7 mouse cellular contexts compared by ENCODE assay signal in genomic region chr1:42697321-42697755, GRCm38 (mm10). TPM values are rescaled to one million over a fixed set of nuclear protein-coding genes. Genes with fewer than 3 reads are reported as not detected.
DNase-seq lines count a peak whose midpoint lies in the region; ATAC-seq and TF ChIP-seq lines count a peak whose summit lies in the region.

No protein-coding gene starts in this region.

- under 1% methylated on average over 43 of the region's 58 CpGs for WGBS in forebrain, embryonic 11.5 days
- WGBS in limb, embryonic 10.5 days = under 1% methylated on average over 39 of the region's 58 CpGs
- 0% methylated on average over 22 of the region's 58 CpGs for WGBS in neural tube, embryonic 14.5 days

- H3K27ac ChIP-seq in layer of hippocampus, adult 2 months = peak overlapping the region; percentile 94
- H3K27ac ChIP-seq in forebrain, embryonic 11.5 days (ENCODE audit: low read depth, low read length) = peak overlapping the region; percentile 99
- peak overlapping the region; percentile 31 for H3K27ac ChIP-seq in limb, embryonic 10.5 days
- peak overlapping the region; percentile 93 for H3K27ac ChIP-seq in neural tube, embryonic 14.5 days (ENCODE audit: low read depth, low read length)

- no peak for ATAC-seq in forebrain, embryonic 11.5 days (replicated peaks; ENCODE audit: low FRiP score)
- no peak for ATAC-seq in neural tube, embryonic 14.5 days (ENCODE audit: low read depth)
- no peak for ATAC-seq in activated CD4-positive, CD25-positive, alpha-beta regulatory T cell, adult 4 months

- peak overlapping the region; percentile 99 for H3K9ac ChIP-seq in forebrain, embryonic 11.5 days (ENCODE audit: low read length)
- H3K9ac ChIP-seq in neural tube, embryonic 14.5 days (replicated peaks; ENCODE audit: low read depth, low read length) = peak overlapping the region; percentile 93

- H3K36me3 ChIP-seq in forebrain, embryonic 11.5 days (ENCODE audit: control insufficient read depth, insufficient read depth, low read length) = peaks cover 2% of the 10 kb centered on the region; the same call in 1 of the 2 replicates
- H3K36me3 ChIP-seq in limb, embryonic 10.5 days = no peaks in the 10 kb centered on the region
- no peaks in the 10 kb centered on the region; the same call in 1 of the 2 replicates for H3K36me3 ChIP-seq in neural tube, embryonic 14.5 days (ENCODE audit: control insufficient read depth, insufficient read depth, low read length)

- H3K27me3 ChIP-seq in forebrain, embryonic 11.5 days (ENCODE audit: control insufficient read depth, insufficient read depth, low read length) = no peaks in the 10 kb centered on the region; the same call in 1 of the 2 replicates
- peaks cover 100% of the 10 kb centered on the region for H3K27me3 ChIP-seq in limb, embryonic 10.5 days (ENCODE audit: low read depth, poor library complexity, severe bottlenecking)
- H3K27me3 ChIP-seq in neural tube, embryonic 14.5 days (ENCODE audit: control insufficient read depth, insufficient read depth, low read length) = peaks cover 4% of the 10 kb centered on the region; the same call in 1 of the 2 replicates

- no peak for DNase-seq in layer of hippocampus, adult 2 months (ENCODE audit: low spot score in 2 of 2)
- no peak for DNase-seq in layer of hippocampus, postnatal 25 days (ENCODE audit: extremely low spot score in 1 of 2, low spot score in 1 of 2)
- DNase-seq in forebrain, embryonic 11.5 days (ENCODE audit: low spot score) = peak; percentile 84
- peak; percentile 53 for DNase-seq in limb, embryonic 10.5 days (ENCODE audit: low spot score)
- DNase-seq in right cerebral cortex, postnatal 25 days = no peak

- H3K4me1 ChIP-seq in forebrain, embryonic 11.5 days (replicated peaks; ENCODE audit: control insufficient read depth, insufficient read depth, low read length) = no peaks in the 10 kb centered on the region; the same call in 1 of the 2 replicates
- H3K4me1 ChIP-seq in limb, embryonic 10.5 days = peaks cover 50% of the 10 kb centered on the region
- peaks cover 5% of the 10 kb centered on the region; the same call in 1 of the 2 replicates for H3K4me1 ChIP-seq in neural tube, embryonic 14.5 days (ENCODE audit: control insufficient read depth, insufficient read depth, low read length)

- no peak for TF ChIP-seq CTCF in layer of hippocampus, adult 2 months (conservative IDR thresholded peaks at IDR 0.05)

- H3K4me2 ChIP-seq in forebrain, embryonic 11.5 days (ENCODE audit: low read depth, low read length, severe bottlenecking) = peak overlapping the region; percentile 54
- peak overlapping the region; percentile 95 for H3K4me2 ChIP-seq in neural tube, embryonic 14.5 days (ENCODE audit: low read depth, low read length)

- peak overlapping the region; percentile 71 for H3K4me3 ChIP-seq in layer of hippocampus, adult 2 months
- H3K4me3 ChIP-seq in forebrain, embryonic 11.5 days (ENCODE audit: low read depth, low read length) = peak overlapping the region; percentile 95
- peak overlapping the region; percentile 58 for H3K4me3 ChIP-seq in limb, embryonic 10.5 days
- H3K4me3 ChIP-seq in neural tube, embryonic 14.5 days (ENCODE audit: low read depth, low read length) = peak overlapping the region; percentile 78

- H3K9me3 ChIP-seq in forebrain, embryonic 11.5 days (ENCODE audit: control insufficient read depth, low read length) = no peaks in the 10 kb centered on the region
- H3K9me3 ChIP-seq in limb, embryonic 10.5 days (replicated peaks) = no peaks in the 10 kb centered on the region
- no peaks in the 10 kb centered on the region for H3K9me3 ChIP-seq in neural tube, embryonic 14.5 days (ENCODE audit: control insufficient read depth, low read length)

RNA-seq across cellular contexts. Expression of gene Pou3f3, which starts 1.8 kb away (rescaled TPM):
- total RNA-seq in layer of hippocampus, adult 2 months (2021) = 10 to 100 TPM; 60.7 to 66.4 TPM
- 10 to 100 TPM; 61.7 to 72.6 TPM for total RNA-seq in layer of hippocampus, postnatal 25 days (2021)
- 28.5 and 29.3 TPM in 2 replicates for polyA plus RNA-seq in forebrain, embryonic 11.5 days (2014; fragmentation: Nextera tagmentation; extraction: Ambion mirVana)
- polyA plus RNA-seq in limb, embryonic 10.5 days (2016; fragmentation: Nextera tagmentation; extraction: Ambion mirVana) = 0.11 TPM in 1 of 2 replicates, not detected in the other
- polyA plus RNA-seq in neural tube, embryonic 14.5 days (2014; fragmentation: Nextera tagmentation; extraction: Ambion mirVana) = 10.4 and 11.0 TPM in 2 replicates
- polyA plus RNA-seq in activated CD4-positive, CD25-positive, alpha-beta regulatory T cell, adult 4 months (2017; shearing (Covaris generic)) = under 1 TPM in 1 of 2 experiments, not detected in 1; 0.05 TPM

Comparison
In these comparisons a context has a peak if more than half of its experiments do, and no peak if none do; other contexts are left out.
1. DNase-seq: peak in forebrain, embryonic 11.5 days (single experiment) and limb, embryonic 10.5 days (single experiment); none in layer of hippocampus, adult 2 months (0 of 2), layer of hippocampus, postnatal 25 days (0 of 2) and right cerebral cortex, postnatal 25 days (single experiment).
2. H3K27ac ChIP-seq: peak in every context shown above with its lines; median percentile 99 in forebrain, embryonic 11.5 days; 94 in layer of hippocampus, adult 2 months; 93 in neural tube, embryonic 14.5 days; 31 in limb, embryonic 10.5 days.
3. RNA of gene Pou3f3, which starts 1.8 kb away (polyA plus RNA-seq): 28.5 to 29.3 TPM in forebrain, embryonic 11.5 days and 10.4 to 11.0 TPM in neural tube, embryonic 14.5 days; 0.05 TPM in activated CD4-positive, CD25-positive, alpha-beta regulatory T cell, adult 4 months and 0.11 TPM in limb, embryonic 10.5 days; every median in the first group is over 10 times any median in the second.
4. Peak in every context shown above with its lines, with median percentiles within 50 percentile points of each other: H3K4me3 ChIP-seq.